Mouse (Mus musculus): ENCODE measurements around the gene E030018B13Rik.

DNA sequence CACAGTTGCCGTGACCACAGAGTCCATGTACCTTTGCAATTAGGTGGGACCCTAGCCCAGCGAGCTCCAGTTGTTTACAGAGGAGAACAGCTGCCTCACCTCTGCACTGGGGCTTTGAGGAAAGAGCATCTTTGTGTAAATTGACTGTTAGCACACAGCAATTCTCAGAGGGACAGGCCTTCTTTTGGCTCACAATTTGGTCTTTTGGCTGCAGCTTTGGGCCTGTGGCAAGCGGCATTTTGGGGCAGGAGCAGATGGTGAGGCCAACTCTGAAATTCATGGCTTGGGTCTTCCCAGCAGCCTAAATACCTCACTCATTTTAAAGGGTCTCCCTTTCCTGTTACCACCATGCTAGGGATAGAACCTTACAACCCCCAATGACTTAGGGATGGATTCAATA lies 32.5 kb downstream of the E030018B13Rik start:
- TF ChIP-seq POLR2A (IDR thresholded peaks at IDR 0.05; ENCODE audit: low read depth, low read length) (no peak), CTCF (IDR thresholded peaks at IDR 0.05; ENCODE audit: extremely low read depth, insufficient read length, insufficient replicate concordance, low read depth, low read length) (no peak)
